Mouse (Mus musculus) adrenal gland (tissue): ENCODE data around the gene Pygo1.

Experiments used
- intact Hi-C: fragments of 180-260 bp; cut with DNase I; formaldehyde crosslinking; loops from one replicate; pipeline ENCODE4 v1.15.1; 2025
- long read RNA-seq, 2 experiments: library from polyadenylated mRNA; unstranded; transcript quantifications; one replicate each; pipeline ENCODE4 v2.0.0; 2020; ENCODE audit warnings: borderline replicate concordance in 1 of 2; ENCODE audit not compliant: insufficient replicate concordance in 1 of 2

The Pygo1 gene
- long read RNA-seq, experiment 1, full-length matches to known transcripts, result 2 of 4 reads
- long read RNA-seq, experiment 1, partial matches to known transcripts, result 0 of 4 reads
- long read RNA-seq, experiment 1, other reads (novel, unspliced or antisense), result 2 of 4 reads
- long read RNA-seq, experiment 2, partial matches to known transcripts, result 0 of 4 reads
- long read RNA-seq, experiment 2, other reads (novel, unspliced or antisense), result 4 of 4 reads

DNA sequence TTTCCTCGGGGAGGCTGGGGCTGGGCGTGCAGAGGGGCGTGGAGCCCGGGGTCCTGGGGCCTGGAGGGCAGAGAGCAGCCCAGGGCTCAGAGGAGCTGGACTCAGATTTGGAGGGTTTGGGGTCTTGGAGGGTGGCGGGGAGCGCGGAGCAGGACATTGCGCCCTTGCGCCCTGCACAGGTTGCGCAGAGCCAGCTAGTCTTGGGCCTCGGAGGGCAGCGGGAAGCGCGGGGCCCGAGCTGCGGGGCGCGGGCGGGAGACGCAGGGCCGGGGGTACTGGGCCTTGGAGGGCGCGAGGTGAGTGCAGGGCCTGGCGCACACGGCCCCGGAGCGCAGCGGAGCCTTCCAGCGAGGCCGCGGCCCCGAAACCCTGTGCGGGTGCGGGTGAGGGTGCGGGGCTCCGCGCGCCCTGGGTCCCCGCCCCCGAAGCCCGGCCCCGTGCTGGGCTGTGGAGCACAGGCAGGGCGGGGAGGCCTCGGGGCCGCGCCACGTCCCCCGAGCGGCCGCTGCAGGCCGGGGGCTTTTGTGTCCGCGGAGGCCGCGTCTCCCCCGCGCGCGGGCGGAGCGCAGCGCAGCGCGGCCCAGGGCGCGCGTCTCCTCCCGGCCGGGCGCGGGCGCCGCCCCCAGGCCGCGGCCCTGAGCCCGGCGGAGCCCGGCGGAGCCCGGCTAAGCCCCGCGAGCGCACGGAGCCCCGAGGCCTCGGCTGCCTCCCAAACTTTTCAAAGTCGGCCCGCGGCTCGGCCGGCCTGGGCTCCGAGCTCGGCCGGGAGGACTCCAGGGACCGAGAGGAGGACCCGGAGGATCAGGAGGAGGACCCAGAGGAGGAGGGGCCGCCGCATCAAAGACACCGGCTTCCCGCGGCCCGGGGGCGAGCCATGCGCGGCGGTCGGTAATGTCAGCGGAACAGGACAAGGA lies at the start of gene Pygo1:
TSS of gene Pygo1 (plus strand) at position 625 of the 914 bp plus-strand sequence.
- intact Hi-C loops, result no loop called here

DNA sequence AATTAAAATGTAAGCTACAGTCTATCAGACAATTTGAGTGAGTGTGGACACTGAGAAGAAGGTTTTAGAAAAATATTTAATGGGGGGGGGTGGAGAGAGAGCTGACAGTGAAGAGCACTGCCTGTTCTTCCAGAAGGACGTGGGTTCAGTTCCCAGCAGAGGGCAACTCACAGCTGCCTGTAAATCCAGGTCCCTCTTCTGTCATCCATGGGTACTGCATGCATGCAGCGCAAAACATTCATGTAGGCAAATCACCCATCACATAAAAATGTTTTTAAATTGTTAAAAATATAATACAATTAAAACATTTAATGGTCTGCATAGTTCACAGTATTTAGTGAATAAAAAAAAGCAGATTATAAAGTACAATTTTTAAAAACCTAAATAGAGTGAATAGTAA lies 49.6 kb upstream of the Pygo1 start:
- intact Hi-C loops, result no loop called here

DNA sequence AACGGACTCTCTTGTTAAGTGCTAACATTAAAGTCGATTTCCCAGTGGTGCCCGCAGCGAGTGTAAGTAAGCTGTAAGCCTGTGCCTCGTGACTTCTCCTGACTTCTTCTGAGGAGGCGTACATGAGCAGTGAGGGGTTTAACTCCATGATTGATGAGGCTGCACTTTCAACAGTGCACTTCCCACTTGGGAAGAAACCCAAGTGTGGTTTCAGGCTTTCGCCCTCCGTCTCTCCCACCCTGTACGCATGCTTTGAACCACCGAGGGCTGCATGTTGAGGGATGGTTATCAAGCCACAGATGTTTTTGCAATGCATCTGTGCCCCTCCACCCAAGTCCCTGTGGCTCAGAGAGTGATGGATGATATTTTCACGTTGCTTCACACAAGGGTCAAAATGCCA lies 47.5 kb upstream of the Pygo1 start:
- intact Hi-C loops, result no loop called here

DNA sequence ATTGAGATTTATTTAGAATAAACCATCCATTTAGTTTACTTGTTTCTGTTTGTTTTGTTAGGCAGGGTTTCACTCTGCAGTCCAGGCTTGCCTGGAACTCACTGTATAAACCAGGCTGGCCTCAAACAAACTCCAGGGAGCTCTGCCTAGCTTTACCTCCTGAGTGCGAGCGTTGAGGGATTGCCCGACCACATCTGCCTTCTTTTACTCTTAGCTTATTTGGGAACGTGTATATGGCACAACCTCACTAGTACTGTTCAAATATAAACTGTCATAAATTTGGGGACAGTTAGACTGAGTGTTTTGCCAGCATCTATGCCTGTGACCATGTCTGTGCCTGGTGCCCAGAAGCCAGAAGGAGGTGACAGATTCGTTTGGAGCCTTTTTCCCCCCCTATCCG lies 46.8 kb upstream of the Pygo1 start:
- intact Hi-C loops, result no loop called here

DNA sequence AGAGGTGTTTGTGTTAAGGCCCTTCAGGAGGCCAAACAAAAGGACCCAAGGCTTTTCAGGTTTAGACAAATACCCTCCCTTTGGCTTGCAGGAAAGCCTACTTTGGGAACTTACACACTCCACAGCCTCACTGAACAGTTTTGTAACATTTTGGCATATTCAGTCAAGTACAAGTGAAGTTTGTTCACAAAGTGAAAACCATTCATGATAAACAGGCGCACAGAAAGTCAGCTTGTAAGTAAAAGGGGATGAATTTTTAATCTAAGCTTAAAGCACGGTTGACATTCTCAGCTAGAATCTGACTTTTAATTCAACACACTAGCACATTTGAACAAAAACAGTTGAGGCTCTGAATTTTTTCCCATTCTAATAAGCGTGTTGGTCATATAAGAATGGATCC lies 45.8 kb upstream of the Pygo1 start:
- intact Hi-C loops, result no loop called here

DNA sequence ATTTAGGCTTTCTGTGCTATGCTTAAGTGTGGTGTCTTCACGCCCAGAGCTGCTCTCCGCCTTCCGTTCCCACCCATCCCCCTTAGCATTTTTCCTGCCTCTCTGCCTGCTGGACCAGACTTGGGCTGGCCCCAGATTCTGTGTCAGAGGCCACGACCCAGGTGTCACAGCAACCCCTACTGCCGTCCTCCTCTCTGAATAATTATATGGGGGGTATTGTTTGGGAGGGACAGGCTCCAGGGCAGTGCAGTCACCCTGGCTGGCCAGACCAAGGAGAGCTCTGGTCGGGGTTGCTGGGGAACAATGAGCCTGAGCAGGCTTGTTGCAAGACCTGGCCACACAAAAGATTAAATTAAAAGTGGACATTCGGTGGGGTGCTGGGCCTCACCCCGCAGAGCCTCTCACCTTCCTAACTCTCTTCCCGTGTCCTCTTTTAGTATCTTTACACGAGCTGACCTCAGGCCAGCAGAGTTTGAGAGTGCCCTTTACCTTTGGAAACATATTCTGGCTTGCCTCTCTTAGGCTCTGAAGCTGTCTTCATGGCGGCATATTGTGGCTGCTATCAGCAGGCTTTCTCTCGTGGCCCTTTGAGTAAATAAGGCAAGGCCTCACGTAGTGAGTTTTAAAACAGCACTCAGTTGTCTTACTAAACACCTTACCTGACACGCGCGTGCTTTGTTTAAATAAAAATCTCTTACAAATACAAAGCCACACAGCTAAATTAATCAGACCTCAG lies 45.1 kb upstream of the Pygo1 start:
- intact Hi-C loops, result no loop called here

DNA sequence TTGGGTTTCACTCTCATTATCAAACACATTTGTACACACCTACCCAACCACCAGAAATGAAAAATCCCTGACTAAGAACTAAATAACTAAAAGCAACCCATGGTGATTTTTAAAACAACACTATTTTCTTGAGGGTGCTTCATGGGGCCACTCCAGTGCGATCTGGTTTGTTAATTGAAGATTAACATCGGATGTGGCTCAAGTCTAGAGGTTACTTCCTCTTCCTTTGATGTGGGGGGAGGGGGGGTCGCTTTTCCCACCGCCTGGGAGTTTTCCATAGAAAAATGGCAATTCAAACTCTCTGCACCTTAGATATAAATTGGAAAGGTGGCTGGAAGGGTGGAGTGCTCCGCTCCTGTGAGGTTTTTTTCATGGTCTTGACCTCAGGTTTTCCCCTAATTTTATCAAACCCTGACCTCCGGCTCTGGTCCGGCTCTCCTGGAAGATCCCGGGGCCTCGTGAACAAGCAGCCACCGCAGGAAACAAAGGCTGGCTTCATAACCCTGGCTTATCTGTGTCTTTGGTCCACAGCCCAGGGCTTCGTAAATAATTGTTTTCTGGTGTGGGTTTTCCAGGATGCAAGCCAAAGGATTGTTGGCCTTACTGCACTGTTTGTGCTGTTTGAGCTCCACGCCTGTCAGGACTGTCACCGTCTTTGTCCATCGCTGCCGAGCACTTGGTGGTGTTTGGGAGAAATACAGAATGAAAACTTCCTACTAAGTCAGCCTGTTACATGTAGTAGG lies 44.2 kb upstream of the Pygo1 start:
- intact Hi-C loops, result no loop called here

DNA sequence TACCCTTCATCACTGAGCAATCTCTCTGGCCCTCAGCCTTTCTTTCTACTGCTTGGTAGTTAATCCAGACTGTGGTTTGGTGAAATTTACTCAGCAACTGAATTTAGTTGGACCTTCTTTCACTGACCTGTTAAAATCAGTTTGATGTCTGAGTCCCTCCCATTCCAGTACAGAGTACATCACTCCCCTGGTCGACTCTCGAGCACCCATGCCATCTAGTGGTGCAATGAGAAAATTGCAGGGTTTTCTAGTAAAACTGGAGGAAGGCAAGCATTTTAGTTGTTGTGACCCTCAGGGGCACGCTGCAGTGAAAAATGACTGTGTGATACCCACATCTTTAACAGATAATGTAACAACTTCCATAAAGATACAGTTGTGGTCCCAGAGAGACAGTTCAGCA lies 41.5 kb upstream of the Pygo1 start:
- intact Hi-C loops, result loop anchor here (1.0 kb wide), 1 partner anchor 118 kb away; no protein-coding TSS in a partner anchor

DNA sequence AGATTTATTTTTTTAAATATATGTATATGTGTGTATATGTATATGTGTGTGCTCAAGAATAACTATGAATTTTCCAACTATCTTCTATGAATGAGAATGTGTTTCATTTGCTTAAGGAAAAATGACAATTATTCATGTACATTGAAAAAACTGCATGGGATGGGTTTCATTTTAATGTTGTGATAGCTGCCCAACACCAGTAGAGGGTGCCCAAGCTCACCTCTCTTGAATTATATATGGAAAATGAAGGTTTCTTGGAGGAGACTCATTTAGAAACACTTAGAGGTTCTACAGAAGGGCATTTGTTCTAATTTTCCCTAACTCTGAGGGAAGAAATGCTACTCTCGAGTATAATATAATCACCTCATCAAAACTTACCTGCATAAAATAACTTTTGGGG lies 35.7 kb upstream of the Pygo1 start:
- intact Hi-C loops, result no loop called here

DNA sequence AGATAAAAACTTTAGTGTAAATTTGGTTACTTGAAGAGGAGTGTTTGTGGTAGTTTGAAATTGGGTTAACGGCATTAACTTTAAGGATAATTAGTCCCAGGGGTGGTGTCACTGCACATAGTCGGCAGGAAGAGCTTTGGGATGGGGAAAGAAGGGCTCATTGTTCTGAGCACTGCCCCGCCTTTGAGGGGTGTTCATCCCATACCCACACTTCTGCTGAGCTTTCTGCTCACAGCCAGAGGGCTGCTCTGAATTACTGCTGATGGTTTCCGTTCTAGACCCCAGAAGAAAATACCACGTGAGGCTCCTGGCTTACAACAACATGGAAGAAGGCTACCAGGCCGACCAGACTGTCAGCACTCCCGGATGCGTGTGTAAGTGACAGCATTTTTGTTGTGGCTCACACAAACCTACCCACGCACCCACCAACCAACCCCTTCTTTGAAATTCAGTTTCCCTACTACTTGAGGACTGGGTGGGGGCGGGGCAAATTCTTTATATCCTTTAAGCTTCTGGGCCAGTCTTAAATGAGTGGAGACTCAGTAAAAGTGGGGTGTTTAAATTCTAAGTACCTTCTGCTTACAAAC lies 34.9 kb upstream of the Pygo1 start:
- intact Hi-C loops, result no loop called here

DNA sequence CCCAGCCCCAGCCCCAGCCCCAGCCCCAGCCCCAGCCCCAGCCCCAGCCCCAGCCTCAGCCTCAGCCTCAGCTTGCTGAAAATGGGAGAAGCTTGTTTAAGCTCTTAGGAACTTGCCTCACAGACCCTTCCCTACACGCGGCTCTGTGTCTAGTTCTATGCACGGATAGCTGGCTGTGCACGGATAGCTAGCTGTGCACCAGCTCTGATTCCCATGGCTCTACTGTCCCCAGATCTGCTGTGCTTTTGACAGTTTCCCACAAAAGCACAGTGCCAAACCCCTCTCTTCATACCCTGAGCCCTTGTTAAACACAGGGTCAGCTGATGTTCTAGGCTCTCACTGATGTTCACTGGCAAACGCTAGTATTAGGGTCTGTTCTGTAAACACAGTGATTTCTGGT lies 32.7 kb upstream of the Pygo1 start:
- intact Hi-C loops, result no loop called here

DNA sequence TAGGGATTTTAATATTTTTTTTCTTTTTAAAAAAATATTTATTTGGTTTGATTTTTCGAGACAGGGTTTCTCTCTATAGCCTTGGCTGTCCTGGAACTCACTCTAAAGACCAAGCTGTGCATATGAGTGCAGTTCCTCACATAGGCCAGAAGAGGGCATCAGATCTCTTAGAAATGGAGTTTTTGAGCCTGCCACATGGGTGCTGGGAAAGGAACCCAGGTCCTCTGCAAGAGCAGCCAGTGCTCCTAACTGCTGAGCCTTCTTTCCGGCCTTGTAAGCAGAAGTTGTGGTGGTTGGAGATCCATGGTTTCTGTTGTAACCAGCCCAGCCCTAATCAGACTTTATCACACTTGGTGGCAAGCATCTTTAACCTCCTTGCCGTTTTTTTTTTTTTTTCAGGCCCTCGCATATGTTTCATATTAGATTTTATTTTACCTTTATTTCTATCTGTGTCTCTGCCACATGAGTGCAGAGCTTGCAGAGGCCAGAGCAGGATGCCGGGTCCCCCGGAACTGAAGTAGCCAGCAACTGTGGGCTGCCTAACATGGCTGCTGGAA lies 30.6 kb upstream of the Pygo1 start:
- intact Hi-C loops, result no loop called here

DNA sequence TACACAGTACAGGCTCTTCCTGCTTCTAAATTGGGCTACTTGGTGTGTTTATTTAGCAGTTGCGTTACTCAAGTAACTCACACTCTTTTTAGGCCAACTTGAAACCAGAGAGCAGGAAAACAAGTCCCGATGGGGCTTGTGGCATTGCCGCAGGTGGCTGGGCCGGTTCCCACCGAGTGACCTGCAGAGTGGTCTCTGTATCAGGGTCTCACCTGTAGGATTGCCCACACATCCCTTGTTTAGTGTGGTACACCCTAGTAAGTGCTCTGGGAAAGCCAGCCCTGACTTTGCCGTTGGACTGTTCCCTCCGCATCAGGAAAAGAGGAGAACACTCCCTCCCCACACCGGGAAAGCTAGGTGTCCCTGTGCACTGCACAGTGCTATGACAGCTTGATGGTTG lies 23.4 kb upstream of the Pygo1 start:
- intact Hi-C loops, result no loop called here

DNA sequence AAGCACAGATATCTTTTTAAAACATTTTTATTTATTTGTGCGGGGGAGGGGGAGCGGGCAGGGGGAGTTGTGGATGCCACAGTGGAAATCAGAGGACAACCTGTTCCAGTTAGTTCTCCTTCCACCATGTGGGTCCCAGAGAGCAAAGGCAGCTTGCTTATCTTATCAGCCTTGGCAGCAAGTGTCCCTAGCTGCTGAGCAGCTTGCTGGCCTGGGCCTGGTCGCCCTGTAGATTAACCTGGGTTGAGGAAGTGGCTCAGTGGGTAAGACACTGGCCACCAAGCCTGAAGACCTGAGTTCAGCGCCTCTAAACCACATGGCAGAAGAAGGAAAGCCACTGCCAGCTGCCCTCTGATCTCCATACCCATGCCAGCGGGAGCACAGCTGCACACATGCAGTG lies 22.8 kb upstream of the Pygo1 start:
- intact Hi-C loops, result no loop called here

DNA sequence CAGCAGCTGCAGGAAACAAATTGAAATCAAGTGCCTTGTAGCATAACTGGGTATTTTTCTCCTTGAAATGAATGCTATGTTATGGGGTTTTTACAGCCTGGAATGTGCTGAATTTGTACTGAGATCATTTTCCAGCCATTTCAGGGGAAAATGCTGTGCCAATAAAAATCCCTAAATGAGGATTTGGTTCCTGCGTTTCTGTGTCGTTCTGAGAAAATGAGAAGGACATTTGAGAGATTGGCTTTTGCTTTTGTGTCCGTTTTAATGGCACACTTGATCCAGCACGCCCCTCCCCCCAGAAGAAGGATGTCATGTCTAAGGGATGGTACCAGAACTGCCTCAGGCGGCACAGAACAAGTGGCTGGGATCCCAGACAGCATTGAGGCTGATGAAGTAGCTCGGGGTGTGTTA lies 18.7 kb upstream of the Pygo1 start:
- intact Hi-C loops, result no loop called here

DNA sequence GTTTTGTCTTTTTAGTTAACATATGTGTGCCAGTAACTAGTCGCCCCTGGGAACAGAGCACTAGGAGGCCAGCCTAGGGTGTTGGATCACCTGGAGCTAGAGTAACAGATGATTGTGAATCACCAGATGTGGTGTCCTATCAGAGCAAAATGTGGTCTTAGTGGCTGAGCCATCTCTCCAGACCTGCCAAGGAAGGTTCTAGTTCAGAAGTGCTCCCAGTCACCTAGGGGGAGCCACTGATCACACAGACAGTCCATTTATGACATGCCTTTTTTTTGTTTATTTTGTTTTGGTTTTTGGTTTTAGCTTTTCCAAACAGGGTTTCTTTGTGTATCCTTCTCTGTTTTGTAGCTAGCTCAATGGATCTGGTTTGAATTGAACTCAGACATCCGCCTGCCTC lies 14.1 kb upstream of the Pygo1 start:
- intact Hi-C loops, result no loop called here

DNA sequence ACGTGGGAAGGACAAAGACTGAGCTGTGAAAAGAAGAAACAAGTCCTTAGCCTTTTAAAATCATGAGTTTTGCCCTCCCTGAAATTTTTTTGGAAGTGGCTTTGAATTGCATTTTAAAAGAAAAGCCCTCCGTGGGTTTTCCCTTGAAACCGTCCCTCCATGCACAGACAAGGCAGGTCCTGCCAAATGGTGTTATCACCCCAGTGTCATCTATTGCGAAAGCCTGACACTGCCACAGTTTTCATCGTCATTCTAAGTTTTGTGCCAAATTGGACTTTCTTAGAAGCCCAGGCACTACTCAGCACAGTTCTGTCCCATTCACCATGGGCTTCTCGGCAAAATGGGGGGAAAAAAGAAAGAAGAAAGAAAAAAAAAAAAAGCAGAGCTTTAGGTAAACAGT lies 11.9 kb upstream of the Pygo1 start:
- intact Hi-C loops, result no loop called here

DNA sequence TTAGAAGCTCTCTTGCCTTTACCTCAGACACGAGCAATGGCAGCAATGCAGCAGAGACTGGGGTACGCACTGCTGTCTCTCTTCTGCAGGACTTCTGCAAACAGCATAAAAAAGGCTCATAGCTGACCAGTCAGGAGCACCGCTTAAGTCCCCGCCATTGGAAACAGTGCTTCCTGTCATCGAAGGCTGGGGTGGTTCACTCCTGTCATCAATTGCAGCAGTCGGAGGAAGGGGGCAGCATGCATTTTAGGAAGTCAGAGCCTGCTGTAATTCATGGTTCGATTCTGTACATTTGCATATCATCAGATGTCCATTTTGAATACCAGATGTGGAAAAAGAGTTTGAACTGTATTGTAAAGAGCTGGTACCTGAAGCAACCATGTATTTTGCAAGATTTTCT lies 9.7 kb upstream of the Pygo1 start:
- intact Hi-C loops, result no loop called here

DNA sequence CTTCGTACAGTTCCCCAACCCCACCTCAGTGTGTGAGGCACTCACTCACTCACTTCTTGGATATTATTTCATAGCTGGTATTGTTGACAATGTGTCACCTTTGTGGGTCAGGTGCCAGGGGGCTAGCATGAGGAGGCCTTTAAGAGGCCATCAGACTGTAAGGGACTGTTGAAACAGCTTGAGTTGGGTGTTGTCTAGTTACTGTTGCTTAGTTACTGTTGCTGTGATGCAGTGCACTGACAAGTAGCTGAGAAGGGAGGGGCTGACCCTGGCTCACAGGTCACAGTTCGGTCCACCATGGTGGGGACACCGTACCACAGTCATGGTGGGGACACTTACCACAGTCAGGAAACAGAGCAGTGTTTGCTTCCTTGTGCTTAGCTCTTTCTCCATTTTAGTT lies 2.4 kb upstream of the Pygo1 start:
- intact Hi-C loops, result no loop called here

DNA sequence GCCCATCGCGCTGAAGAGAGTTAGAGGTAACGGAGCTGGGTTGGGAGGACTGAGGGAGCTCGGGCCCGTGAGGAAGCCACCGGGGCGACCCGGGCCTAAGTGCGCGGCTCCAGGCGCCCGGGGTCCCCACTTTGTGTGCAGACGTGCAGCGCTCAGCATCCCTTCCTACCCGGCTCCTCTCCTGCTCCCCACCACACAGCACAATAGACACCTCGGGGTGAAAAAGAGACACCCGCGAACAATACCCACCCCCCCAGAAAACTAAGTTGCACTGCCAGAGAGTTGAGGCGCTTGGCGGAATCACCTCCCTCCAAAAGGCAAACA lies 452 bp downstream of the Pygo1 start:
- intact Hi-C loops, result no loop called here
